Mouse (Mus musculus) mesoderm, embryonic 11.5 days (tissue): Measurements from ENCODE around the gene Aloxe3.

ENCODE experiments used
- DNase-seq: peaks from one replicate; pipeline ENCODE4 v3.0.0-alpha.2; 2012; ENCODE audit warnings: low read depth, low spot score

Aloxe3 gene

GRCm38 (mm10) chr11:69123693-69124497 is 1.8 kb upstream of the Aloxe3 start:
- DNase-seq, result peak; percentile 95

GRCm38 (mm10) chr11:69124498-69124847 is 1.2 kb upstream of the Aloxe3 start:
- peak; percentile 88 for DNase-seq

GRCm38 (mm10) chr11:69125041-69125851 is 450 bp upstream of the Aloxe3 start:
- DNase-seq, result peak; percentile 91

- peak; percentile 6 for DNase-seq
Observed at GRCm38 (mm10) chr11:69125919-69126705, 416 bp downstream of the Aloxe3 start.

GRCm38 (mm10) chr11:69126706-69127095 is 1.0 kb downstream of the Aloxe3 start:
- DNase-seq, result no peak

GRCm38 (mm10) chr11:69128426-69129122 is 2.9 kb downstream of the Aloxe3 start:
- DNase-seq, result no peak

- no peak for DNase-seq
Observed at GRCm38 (mm10) chr11:69133566-69133922, 7.8 kb downstream of the Aloxe3 start.

- DNase-seq, result no peak
Observed at GRCm38 (mm10) chr11:69133923-69134621, 8.4 kb downstream of the Aloxe3 start.

- DNase-seq, result no peak
Observed at GRCm38 (mm10) chr11:69134622-69134968, 8.9 kb downstream of the Aloxe3 start.

- no peak for DNase-seq
Observed at GRCm38 (mm10) chr11:69135361-69135760, 9.7 kb downstream of the Aloxe3 start.

- DNase-seq, result no peak
Observed at GRCm38 (mm10) chr11:69147546-69147945, 21.9 kb downstream of the Aloxe3 start.

- DNase-seq, result no peak
Observed at GRCm38 (mm10) chr11:69148451-69148960, 22.8 kb downstream of the Aloxe3 start.

GRCm38 (mm10) chr11:69149728-69150127 is 24.0 kb downstream of the Aloxe3 start:
- DNase-seq, result no peak

- DNase-seq, result peak; percentile 66
Observed at GRCm38 (mm10) chr11:69150444-69150843, 24.7 kb downstream of the Aloxe3 start.

- DNase-seq, result peak; percentile 10
Observed at GRCm38 (mm10) chr11:69151004-69151403, 25.3 kb downstream of the Aloxe3 start.

- no peak for DNase-seq
Observed at GRCm38 (mm10) chr11:69153831-69154230, 28.1 kb downstream of the Aloxe3 start.

GRCm38 (mm10) chr11:69155351-69155750 is 29.7 kb downstream of the Aloxe3 start:
- DNase-seq, result no peak

GRCm38 (mm10) chr11:69156800-69157199 is 31.1 kb downstream of the Aloxe3 start, which contains the start of gene Alox12b:
Gene Alox12b (plus strand): TSS chr11:69156989.
- peak; percentile 57 for DNase-seq

- DNase-seq, result no peak
Observed at GRCm38 (mm10) chr11:69169313-69169712, 43.6 kb downstream of the Aloxe3 start.

- peak; percentile 59 for DNase-seq
Observed at GRCm38 (mm10) chr11:69171626-69172025, 45.9 kb downstream of the Aloxe3 start.

- no peak for DNase-seq
Observed at GRCm38 (mm10) chr11:69172606-69173005, 46.9 kb downstream of the Aloxe3 start.
